Mouse (Mus musculus) spleen, postnatal 4 days (tissue): ENCODE results near the gene Iqce.

Source experiments
- DNase-seq, 2 experiments: peaks; one replicate each; pipeline ENCODE4 v3.0.0; 2022; ENCODE audit warnings: low spot score in 2 of 2

Gene Iqce

GRCm38 (mm10) chr5:140615321-140616109, 86.7 kb downstream of the Iqce start:
- DNase-seq: no peak

GRCm38 (mm10) chr5:140614837-140615236, 87.3 kb downstream of the Iqce start:
- peak in 1 of 2 experiments; percentile 43 for DNase-seq

GRCm38 (mm10) chr5:140614141-140614540, 88.0 kb downstream of the Iqce start:
- no peak for DNase-seq

GRCm38 (mm10) chr5:140612191-140612590, 90.0 kb downstream of the Iqce start:
- peak in 1 of 2 experiments; percentile 14 for DNase-seq
